Mouse (Mus musculus) frontal cortex, postnatal 14 days (tissue): ENCODE measurements at regions not wholly inside any gene's neighbourhood (a gene's known extent, or its start where the extent isn't known, plus 50 kb on each side); places are given as distances from the start of the nearest gene placed in this dataset.
"Not testable (repeated sequence)": the region's sequence is repeated elsewhere in the genome, so short reads cannot be mapped to it uniquely, and the experiment has no call there.

ENCODE experiments used
- DNase-seq, 2 experiments: peaks; one replicate each; pipeline ENCODE4 v3.0.0; 2022; ENCODE audit warnings: low spot score in 2 of 2

GRCm38 (mm10) chr11:121894801-121895200 lies 64.8 kb downstream of the Ptchd3 start:
- DNase-seq = no peak

GRCm38 (mm10) chr11:121904393-121904792 lies 74.3 kb downstream of the Ptchd3 start:
- DNase-seq = not testable (repeated sequence)

GRCm38 (mm10) chr11:121924631-121925030 lies 94.6 kb downstream of the Ptchd3 start:
- not testable (repeated sequence) for DNase-seq

- not testable (repeated sequence) for DNase-seq
Observed at GRCm38 (mm10) chr11:121925043-121925442, 95.0 kb downstream of the Ptchd3 start.

GRCm38 (mm10) chr11:121951726-121952125 lies 121.7 kb downstream of the Ptchd3 start:
- not testable (repeated sequence) for DNase-seq

- peak; percentile 3 for DNase-seq
Observed at GRCm38 (mm10) chr11:121956367-121957235, 126.6 kb downstream of the Ptchd3 start.

GRCm38 (mm10) chr11:121958735-121959134 lies 128.7 kb downstream of the Ptchd3 start:
- not testable (repeated sequence) for DNase-seq

GRCm38 (mm10) chr11:121964111-121964510 lies 134.1 kb downstream of the Ptchd3 start:
- DNase-seq = not testable (repeated sequence)

- not testable (repeated sequence) for DNase-seq
Observed at GRCm38 (mm10) chr11:121965911-121966310, 135.9 kb downstream of the Ptchd3 start.
